Mouse (Mus musculus): Measurements from ENCODE around the gene Slc44a2. TPM values are rescaled to one million over a fixed set of nuclear protein-coding genes. Genes with fewer than 3 reads are reported as not detected.

Gene Slc44a2
- total and polyA plus RNA-seq, 3 experiments, result 22.1 to 62.9 (median 36.5) TPM

DNA sequence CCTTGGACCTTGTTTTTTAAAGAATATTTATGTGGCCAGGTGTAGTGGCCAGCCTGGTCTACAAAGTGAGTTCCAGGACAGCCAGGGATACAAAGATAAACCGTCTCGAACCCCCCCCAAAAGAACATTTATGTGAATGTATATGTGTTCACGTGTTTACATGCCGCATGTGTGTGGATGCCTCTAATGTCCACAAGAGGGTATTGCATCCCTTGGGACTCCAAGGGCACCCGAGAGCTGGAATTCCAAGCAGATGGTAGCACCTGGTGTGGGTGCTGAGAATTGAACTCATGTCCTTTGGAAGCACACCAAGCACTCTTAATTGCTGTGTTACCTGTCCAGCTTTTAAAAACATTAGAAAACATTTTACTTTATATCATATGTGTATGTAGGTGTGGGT, 36.9 kb upstream of the Slc44a2 start:
- in situ Hi-C loops (cut with MboI; ENCODE audit: low pct_ligation_motif_present, low pct_unique_long_range_greater_than_20kb, low sequenced_read_pairs), result no loop called here
- H3K9ac ChIP-seq (ENCODE audit: insufficient read depth, low read depth), result no peak overlapping the region
- H3K27ac ChIP-seq (ENCODE audit: insufficient read depth, low read depth), result no peak overlapping the region
- H3K4me1 ChIP-seq (ENCODE audit: control insufficient read depth in 1 of 2, insufficient read depth in 2 of 2), result peaks cover 4 to 31% of the 10 kb centered on the region in 2 experiments
- TF ChIP-seq TBP (conservative IDR thresholded peaks at IDR 0.05; ENCODE audit: low read depth, low read length) (no peak), PAX5 (IDR thresholded peaks at IDR 0.05; ENCODE audit: low read length) (no peak), RAD21 (IDR thresholded peaks at IDR 0.05; ENCODE audit: low read depth, low read length) (no peak), SMC3 (IDR thresholded peaks at IDR 0.05; ENCODE audit: low read depth, low read length) (no peak; the same call in 1 of the 2 replicates), CTCF (conservative IDR thresholded peaks at IDR 0.05 in 1 of 2, IDR thresholded peaks at IDR 0.05 in 1 of 2; ENCODE audit: low read depth in 2 of 2, low read length in 2 of 2) (peak in 1 of 2 experiments; percentile 19; a peak in 1 of 4 replicates)
- H3K79me2 ChIP-seq (replicated peaks; ENCODE audit: control insufficient read depth, extremely low read depth, insufficient read depth, poor library complexity, severe bottlenecking), result peaks cover 18% of the 10 kb centered on the region
- H3K9me3 ChIP-seq (replicated peaks; ENCODE audit: low read length), result no peaks in the 10 kb centered on the region
- H3K36me3 ChIP-seq (replicated peaks in 1 of 2; ENCODE audit: control insufficient read depth in 1 of 2, insufficient read depth in 1 of 2, low read length in 1 of 2), result peaks cover 57 to 75% of the 10 kb centered on the region in 2 experiments
- no peak overlapping the region for H3K4me2 ChIP-seq (ENCODE audit: insufficient read depth, low read depth, poor library complexity, severe bottlenecking)
- no peak for DNase-seq (ENCODE audit: extremely low read depth)
- H3K27me3 ChIP-seq (replicated peaks), result no peaks in the 10 kb centered on the region
- no peak overlapping the region for H3K4me3 ChIP-seq (replicated peaks in 1 of 3; ENCODE audit: low read depth in 2 of 3, low read length in 2 of 3, poor library complexity in 1 of 3)
- dilution Hi-C loops (cut with MboI; ENCODE audit: extremely low pct_ligation_motif_present, extremely low pct_unique_long_range_greater_than_20kb, low sequenced_read_pairs), result no loop called here

DNA sequence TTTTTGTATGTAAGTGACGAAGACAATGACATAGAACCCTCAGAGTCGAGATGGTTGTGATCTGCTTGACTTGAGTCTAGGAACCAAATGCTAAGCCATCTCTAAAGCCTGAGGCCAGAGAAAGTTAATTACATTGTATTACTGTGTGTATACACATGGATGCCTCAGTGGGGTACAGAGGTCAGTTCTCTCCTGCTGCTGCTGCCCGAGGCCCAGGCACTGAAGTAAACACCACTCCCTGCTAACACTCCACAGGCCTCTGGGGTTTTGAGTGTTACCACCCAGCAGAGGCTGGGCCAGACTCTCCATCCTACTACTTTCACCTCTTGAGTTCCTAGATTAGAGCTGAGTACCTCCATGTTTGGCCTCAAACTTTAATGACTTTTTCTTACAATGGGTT, 36.5 kb upstream of the Slc44a2 start:
- H3K9ac ChIP-seq (ENCODE audit: insufficient read depth, low read depth), result no peak overlapping the region
- no peak for TF ChIP-seq BHLHE40 (IDR thresholded peaks at IDR 0.05; ENCODE audit: low read depth, low read length)
- no peak for TF ChIP-seq ZMIZ1 (IDR thresholded peaks at IDR 0.05; ENCODE audit: low read depth, low read length)
- peaks cover 54 to 71% of the 10 kb centered on the region in 2 experiments for H3K36me3 ChIP-seq (replicated peaks in 1 of 2; ENCODE audit: control insufficient read depth in 1 of 2, insufficient read depth in 1 of 2, low read length in 1 of 2)
- no peak for DNase-seq (ENCODE audit: extremely low read depth)
- in situ Hi-C loops (cut with MboI; ENCODE audit: low pct_ligation_motif_present, low pct_unique_long_range_greater_than_20kb, low sequenced_read_pairs), result no loop called here
- H3K4me3 ChIP-seq (replicated peaks in 1 of 3; ENCODE audit: low read depth in 2 of 3, low read length in 2 of 3, poor library complexity in 1 of 3), result no peak overlapping the region
- peaks cover 1% of the 10 kb centered on the region for H3K27me3 ChIP-seq (replicated peaks)
- H3K4me1 ChIP-seq (ENCODE audit: control insufficient read depth in 1 of 2, insufficient read depth in 2 of 2), result peaks cover 7 to 35% of the 10 kb centered on the region in 2 experiments
- H3K79me2 ChIP-seq (replicated peaks; ENCODE audit: control insufficient read depth, extremely low read depth, insufficient read depth, poor library complexity, severe bottlenecking), result peaks cover 18% of the 10 kb centered on the region
- dilution Hi-C loops (cut with MboI; ENCODE audit: extremely low pct_ligation_motif_present, extremely low pct_unique_long_range_greater_than_20kb, low sequenced_read_pairs), result no loop called here
- no peak overlapping the region for H3K27ac ChIP-seq (ENCODE audit: insufficient read depth, low read depth)
- H3K9me3 ChIP-seq (replicated peaks; ENCODE audit: low read length), result no peaks in the 10 kb centered on the region
- no peak overlapping the region for H3K4me2 ChIP-seq (ENCODE audit: insufficient read depth, low read depth, poor library complexity, severe bottlenecking)

DNA sequence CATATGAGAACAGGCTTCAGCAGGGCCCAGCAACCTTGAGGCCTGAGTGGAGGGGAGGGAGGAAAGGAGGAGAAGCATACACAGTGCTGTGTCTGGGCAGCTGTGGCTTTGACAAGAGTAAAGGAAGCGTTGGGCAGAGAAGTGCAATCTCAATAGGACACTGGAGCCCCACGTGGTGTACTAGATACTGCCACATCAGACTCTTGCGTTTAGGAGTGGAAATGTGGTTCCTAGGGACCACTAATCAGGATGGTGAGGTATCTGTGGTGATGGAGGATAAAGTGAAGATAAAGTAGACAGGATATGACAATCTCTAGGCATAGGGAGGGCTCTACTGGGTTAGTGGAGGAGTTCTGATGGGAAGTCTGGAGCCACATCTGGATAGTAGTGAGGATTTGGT, 33.7 kb upstream of the Slc44a2 start:
- Histone ChIP-seq H3K79me2 (replicated peaks; ENCODE audit: control insufficient read depth, extremely low read depth, insufficient read depth, poor library complexity, severe bottlenecking) (peaks cover 23% of the 10 kb centered on the region), H3K9ac (ENCODE audit: insufficient read depth, low read depth) (peak overlapping the region; percentile 78), H3K4me2 (ENCODE audit: insufficient read depth, low read depth, poor library complexity, severe bottlenecking) (peak overlapping the region; percentile 94), H3K4me1 (ENCODE audit: control insufficient read depth in 1 of 2, insufficient read depth in 2 of 2) (peaks cover 9 to 49% of the 10 kb centered on the region in 2 experiments), H3K27me3 (replicated peaks) (peaks cover 4% of the 10 kb centered on the region), H3K36me3 (replicated peaks in 1 of 2; ENCODE audit: control insufficient read depth in 1 of 2, insufficient read depth in 1 of 2, low read length in 1 of 2) (peaks cover 31 to 45% of the 10 kb centered on the region in 2 experiments), H3K9me3 (replicated peaks; ENCODE audit: low read length) (no peaks in the 10 kb centered on the region), H3K27ac (ENCODE audit: insufficient read depth, low read depth) (no peak overlapping the region), H3K4me3 (replicated peaks in 1 of 3; ENCODE audit: low read depth in 2 of 3, low read length in 2 of 3, poor library complexity in 1 of 3) (peak overlapping the region; percentile 78 to 89 (median 81))
- DNase-seq (ENCODE audit: extremely low read depth), result peak; percentile 33
- in situ Hi-C loops (cut with MboI; ENCODE audit: low pct_ligation_motif_present, low pct_unique_long_range_greater_than_20kb, low sequenced_read_pairs), result no loop called here
- dilution Hi-C loops (cut with MboI; ENCODE audit: extremely low pct_ligation_motif_present, extremely low pct_unique_long_range_greater_than_20kb, low sequenced_read_pairs), result no loop called here
- TF ChIP-seq SMC3 (IDR thresholded peaks at IDR 0.05; ENCODE audit: low read depth, low read length) (no peak), POLR2AphosphoS2 (IDR thresholded peaks at IDR 0.05; ENCODE audit: low read depth, low read length) (no peak), ZMIZ1 (IDR thresholded peaks at IDR 0.05; ENCODE audit: low read depth, low read length) (no peak), BHLHE40 (IDR thresholded peaks at IDR 0.05; ENCODE audit: low read depth, low read length) (no peak), MAFK (IDR thresholded peaks at IDR 0.05; ENCODE audit: insufficient replicate concordance, low read length) (no peak), ETS1 (conservative IDR thresholded peaks at IDR 0.05; ENCODE audit: low read depth, low read length) (no peak), ZNF384 (IDR thresholded peaks at IDR 0.05; ENCODE audit: low read depth, low read length) (no peak), CHD1 (IDR thresholded peaks at IDR 0.05; ENCODE audit: low read depth, low read length) (no peak), USF2 (conservative IDR thresholded peaks at IDR 0.05; ENCODE audit: low read depth, low read length) (peak; percentile 25; the same call in 1 of the 2 replicates), EP300 (IDR thresholded peaks at IDR 0.05; ENCODE audit: low read length) (no peak), ZC3H11A (IDR thresholded peaks at IDR 0.05; ENCODE audit: low read depth, low read length) (no peak), UBTF (IDR thresholded peaks at IDR 0.05; ENCODE audit: low read depth, low read length) (no peak), IRF4 (IDR thresholded peaks at IDR 0.05; ENCODE audit: low read depth, low read length) (no peak), MYC (IDR thresholded peaks at IDR 0.05; ENCODE audit: low read depth, low read length) (0 out of 2 replicates have a peak, but pooled peaks have one; percentile 68), JUND (conservative IDR thresholded peaks at IDR 0.05; ENCODE audit: low read depth, low read length) (no peak), NRF1 (IDR thresholded peaks at IDR 0.05; ENCODE audit: low read depth, low read length) (no peak), MAZ (IDR thresholded peaks at IDR 0.05; ENCODE audit: low read depth, low read length) (no peak), POLR2A (IDR thresholded peaks at IDR 0.05; ENCODE audit: low read depth, low read length) (no peak), SIN3A (IDR thresholded peaks at IDR 0.05; ENCODE audit: low read length) (no peak), ELF1 (IDR thresholded peaks at IDR 0.05; ENCODE audit: low read depth, low read length) (no peak), USF1 (IDR thresholded peaks at IDR 0.05; ENCODE audit: low read depth, low read length) (peak; percentile 31), MAX (IDR thresholded peaks at IDR 0.05; ENCODE audit: low read length) (peak; percentile 73), E2F4 (IDR thresholded peaks at IDR 0.05; ENCODE audit: insufficient replicate concordance, low read depth, low read length) (no peak)

All from CH12.LX (cell line).